Mouse (Mus musculus): ENCODE measurements around the gene Tmem50a. TPM values are rescaled to one million over a fixed set of nuclear protein-coding genes. Genes with fewer than 3 reads are reported as not detected.

Gene Tmem50a
- total RNA-seq, 4 experiments from 2014 or later = 63.0 to 64.1 (median 63.5) TPM

GRCm38 (mm10) chr4:134852438-134853255 is 62.2 kb downstream of the Tmem50a start:
- DNase-seq (ENCODE audit: low spot score) = no peak

DNA sequence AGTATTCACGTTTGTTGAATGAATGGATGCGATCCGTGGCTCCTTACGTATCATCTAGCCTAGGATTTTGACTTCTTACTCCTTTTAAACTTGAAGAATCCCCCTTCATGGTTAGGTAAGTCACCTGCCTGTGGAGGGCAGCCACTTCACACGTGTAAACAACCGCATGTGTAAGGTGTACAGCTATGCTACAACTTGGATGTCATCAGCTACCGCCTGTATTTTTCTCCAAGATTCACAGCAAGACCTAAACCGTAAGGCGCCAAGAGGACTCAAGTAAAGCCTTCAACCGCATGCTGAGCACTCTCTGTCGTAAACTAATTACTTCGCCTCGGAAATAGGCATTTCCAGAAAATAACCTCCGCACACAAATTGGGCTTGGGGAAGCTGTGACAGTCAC is 62.9 kb downstream of the Tmem50a start:
- no peak for DNase-seq (ENCODE audit: low spot score)

DNA sequence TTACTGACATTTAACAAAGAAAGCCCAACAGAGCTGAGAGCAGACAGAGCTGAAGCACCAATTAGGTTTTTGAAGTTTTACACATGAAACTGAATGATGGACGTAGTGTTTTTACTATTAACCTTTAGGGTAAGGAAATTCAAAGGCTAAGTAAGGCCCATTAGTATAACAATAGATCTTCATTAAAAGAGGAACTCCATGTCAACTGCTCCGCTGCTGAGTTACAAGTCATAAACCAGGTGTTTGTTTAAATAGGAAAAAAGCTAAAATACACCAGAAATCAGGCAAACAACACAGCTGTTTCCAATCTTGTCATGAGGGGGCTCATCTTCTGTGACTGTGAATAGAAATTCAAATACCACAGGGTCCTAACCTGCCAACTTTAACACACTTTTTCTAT is 63.6 kb downstream of the Tmem50a start:
- no peak for DNase-seq (ENCODE audit: low spot score)

DNA sequence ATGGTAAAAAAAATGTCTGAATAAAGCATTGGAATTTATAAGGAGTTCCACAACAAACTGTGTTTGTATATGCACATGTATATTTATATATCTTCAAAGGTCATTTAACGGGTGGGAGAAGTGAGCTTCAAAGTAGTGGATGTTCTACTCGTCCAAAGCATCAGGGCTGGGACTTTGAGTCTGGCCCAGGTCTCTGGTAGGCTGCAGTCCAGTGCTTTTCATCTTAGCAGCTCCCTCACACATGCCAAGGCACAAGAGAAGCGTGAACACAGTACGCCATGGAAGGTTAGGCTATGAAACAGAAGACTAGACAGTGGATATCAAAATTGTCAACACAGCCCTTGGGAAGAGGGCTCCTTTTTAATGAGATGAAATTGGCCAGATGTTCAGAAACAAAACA is 64.3 kb downstream of the Tmem50a start:
- DNase-seq (ENCODE audit: low spot score) = no peak

Other genes starting within 250 kb of the Tmem50a start
- gene Man1c1, start 210.7 kb downstream of the Tmem50a start, total RNA-seq (2022) = 10 to 100 TPM; 22.6 to 26.7 (median 25.3) TPM
- gene Ldlrap1, start 147.0 kb downstream of the Tmem50a start, total RNA-seq (2022) = 10 to 100 TPM; 12.1 to 15.3 (median 13.0) TPM
- 10 to 100 TPM; 21.1 to 25.0 (median 23.2) TPM for gene Maco1, start 61.7 kb downstream of the Tmem50a start, total RNA-seq (2022)
- 10 to 100 TPM in 1 of 4 experiments, 1 to 10 TPM in 3; 8.4 to 10.2 (median 8.5) TPM for gene Rhd, start 50.5 kb downstream of the Tmem50a start, total RNA-seq (2022)
- gene Rsrp1, start 8.6 kb upstream of the Tmem50a start, total RNA-seq (2022) = 100 to 1,000 TPM in 3 of 4 experiments, 10 to 100 TPM in 1; 97.1 to 165 (median 123) TPM
- 10 to 100 TPM; 51.6 to 66.1 (median 59.4) TPM for gene Syf2, start 15.9 kb upstream of the Tmem50a start, total RNA-seq (2022)
- under 1 TPM; 0.35 to 0.69 (median 0.49) TPM for gene Runx3, start 205.6 kb upstream of the Tmem50a start, total RNA-seq (2022)

All from heart, adult 8-10 months (tissue).